Mouse (Mus musculus) MEL (cell line): ENCODE results near the gene Ipo13. TPM values are rescaled to one million over a fixed set of nuclear protein-coding genes. Genes with fewer than 3 reads are reported as not detected.

ENCODE experiments used
- DNase-seq: peaks from one replicate; pipeline ENCODE4 v3.0.0; 2011; ENCODE audit warnings: low read depth, low spot score
- H3K27ac ChIP-seq: 2 replicates; pipeline ENCODE4 v1.5.1; 2012; ENCODE audit warnings: low read depth, mild to moderate bottlenecking, control low read depth, low read length, moderate library complexity; ENCODE audit not compliant: control insufficient read depth
- H3K27me3 ChIP-seq, 2 experiments: fragments of 150-350 bp in 1 of 2; sonication (generic) in 1 of 2; 2 replicates each; pipeline ENCODE4 v1.6.1; 2012; ENCODE audit warnings: low read length in 2 of 2, mild to moderate bottlenecking in 2 of 2, improper control_type of control experiment in 1 of 2, moderate library complexity in 1 of 2; ENCODE audit not compliant: insufficient read depth in 2 of 2, control insufficient read depth in 1 of 2
- H3K36me3 ChIP-seq, 2 experiments: 2 replicates each; pipeline ENCODE4 v1.6.1; 2012 to 2014; ENCODE audit warnings: low read length in 2 of 2, improper control_type of control experiment in 1 of 2, inconsistent platforms in 1 of 2, mild to moderate bottlenecking in 1 of 2; ENCODE audit not compliant: insufficient read depth in 2 of 2, control insufficient read depth in 1 of 2
- H3K4me1 ChIP-seq, 2 experiments: fragments of 150-350 bp in 1 of 2; sonication (generic) in 1 of 2; 2 replicates each; pipeline ENCODE4 v1.6.1; 2012; ENCODE audit warnings: low read length in 2 of 2, improper control_type of control experiment in 1 of 2, mild to moderate bottlenecking in 1 of 2; ENCODE audit not compliant: insufficient read depth in 2 of 2, control insufficient read depth in 1 of 2
- H3K4me3 ChIP-seq, 2 experiments: fragments of 150-350 bp in 1 of 2; sonication (generic) in 1 of 2; 2 replicates each; pipeline ENCODE4 v1.5.1; 2012; ENCODE audit warnings: low read depth in 2 of 2, low read length in 2 of 2, mild to moderate bottlenecking in 2 of 2, moderate library complexity in 2 of 2, control low read depth in 1 of 2, improper control_type of control experiment in 1 of 2; ENCODE audit not compliant: control insufficient read depth in 1 of 2, insufficient read depth in 1 of 2
- H3K79me2 ChIP-seq: 2 replicates; pipeline ENCODE4 v1.6.1; 2012; ENCODE audit warnings: mild to moderate bottlenecking, low read length, moderate library complexity; ENCODE audit not compliant: control insufficient read depth, poor library complexity, insufficient read depth
- H3K9ac ChIP-seq: 2 replicates; pipeline ENCODE4 v1.6.1; 2012; ENCODE audit warnings: low read depth, mild to moderate bottlenecking, control low read depth, low read length, moderate library complexity; ENCODE audit not compliant: control insufficient read depth, poor library complexity, severe bottlenecking
- H3K9me3 ChIP-seq: fragments of 150-350 bp; sonication (generic); replicated peaks from 2 replicates; pipeline ENCODE4 v1.6.1; 2012; ENCODE audit warnings: mild to moderate bottlenecking, low read length, improper control_type of control experiment, moderate library complexity; ENCODE audit not compliant: insufficient read depth
- CHD1 ChIP-seq: IDR thresholded peaks from 2 replicates; pipeline ENCODE4 v1.6.1; 2012; ENCODE audit warnings: low read depth, mild to moderate bottlenecking, inconsistent platforms, low read length, improper control_type of control experiment
- CTCF ChIP-seq, 3 experiments: IDR thresholded peaks in 2 of 3; conservative IDR thresholded peaks in 1 of 3; 2 replicates each; pipeline ENCODE4 v1.5.1; 2011 to 2012; ENCODE audit warnings: low read length in 3 of 3, low read depth in 2 of 3, mild to moderate bottlenecking in 2 of 3, improper control_type of control experiment in 1 of 3, inconsistent platforms in 1 of 3, mixed read lengths in 1 of 3, moderate library complexity in 1 of 3; ENCODE audit not compliant: control insufficient read depth in 1 of 3, insufficient read depth in 1 of 3, poor library complexity in 1 of 3, severe bottlenecking in 1 of 3
- E2F4 ChIP-seq: IDR thresholded peaks from 2 replicates; pipeline ENCODE4 v1.6.1; 2011; ENCODE audit warnings: low read depth, low read length, improper control_type of control experiment, borderline replicate concordance
- EP300 ChIP-seq, 2 experiments: IDR thresholded peaks; 2 replicates each; pipeline ENCODE4 v1.6.1; 2011; ENCODE audit warnings: improper control_type of control experiment in 2 of 2, low read length in 2 of 2, low read depth in 1 of 2, mild to moderate bottlenecking in 1 of 2
- GABPA ChIP-seq: IDR thresholded peaks from 2 replicates; pipeline ENCODE4 v1.6.1; 2012; ENCODE audit warnings: low read depth, mild to moderate bottlenecking, inconsistent platforms, low read length, improper control_type of control experiment, moderate library complexity
- GATA1 ChIP-seq: IDR thresholded peaks from 2 replicates; pipeline ENCODE4 v1.6.1; 2011; ENCODE audit warnings: low read depth, low read length, improper control_type of control experiment
- HCFC1 ChIP-seq: IDR thresholded peaks from 2 replicates; pipeline ENCODE4 v1.6.1; 2012; ENCODE audit warnings: low read depth, mild to moderate bottlenecking, inconsistent platforms, low read length, improper control_type of control experiment, moderate library complexity
- KAT2A ChIP-seq: conservative IDR thresholded peaks from 2 replicates; pipeline ENCODE4 v1.6.1; 2012; ENCODE audit warnings: low read depth, low read length, improper control_type of control experiment, inconsistent platforms
- MAFK ChIP-seq: IDR thresholded peaks from 2 replicates; pipeline ENCODE4 v1.6.1; 2011; ENCODE audit warnings: low read depth, mild to moderate bottlenecking, low read length, improper control_type of control experiment, borderline replicate concordance
- MAX ChIP-seq: IDR thresholded peaks from 2 replicates; pipeline ENCODE4 v1.6.1; 2011; ENCODE audit warnings: low read length, improper control_type of control experiment
- MAZ ChIP-seq: IDR thresholded peaks from 2 replicates; pipeline ENCODE4 v1.6.1; 2012; ENCODE audit warnings: low read depth, mild to moderate bottlenecking, inconsistent platforms, low read length, improper control_type of control experiment
- MXI1 ChIP-seq: IDR thresholded peaks from 2 replicates; pipeline ENCODE4 v1.6.1; 2011; ENCODE audit warnings: mild to moderate bottlenecking, low read depth, low read length, improper control_type of control experiment
- MYB ChIP-seq: IDR thresholded peaks from 2 replicates; pipeline ENCODE4 v1.6.1; 2011; ENCODE audit warnings: mild to moderate bottlenecking, low read depth, low read length, improper control_type of control experiment
- NRF1 ChIP-seq: IDR thresholded peaks from 2 replicates; pipeline ENCODE4 v1.6.1; 2014; ENCODE audit warnings: low read depth, mild to moderate bottlenecking, inconsistent platforms, low read length, improper control_type of control experiment, moderate library complexity; ENCODE audit not compliant: poor library complexity, insufficient read depth, severe bottlenecking
- POLR2A ChIP-seq, 2 experiments: IDR thresholded peaks; 2 replicates each; pipeline ENCODE4 v1.6.1; 2011 to 2012; ENCODE audit warnings: low read length in 2 of 2, mild to moderate bottlenecking in 2 of 2, control low read depth in 1 of 2, improper control_type of control experiment in 1 of 2, low read depth in 1 of 2, moderate library complexity in 1 of 2; ENCODE audit not compliant: control insufficient read depth in 1 of 2, insufficient read depth in 1 of 2, poor library complexity in 1 of 2
- RAD21 ChIP-seq: IDR thresholded peaks from 2 replicates; pipeline ENCODE4 v1.6.1; 2011; ENCODE audit warnings: mild to moderate bottlenecking, low read depth, low read length, improper control_type of control experiment
- RCOR1 ChIP-seq: IDR thresholded peaks from 2 replicates; pipeline ENCODE4 v1.6.1; 2012; ENCODE audit warnings: low read depth, mild to moderate bottlenecking, inconsistent platforms, low read length, improper control_type of control experiment
- SIN3A ChIP-seq: IDR thresholded peaks from 2 replicates; pipeline ENCODE4 v1.6.1; 2012; ENCODE audit warnings: low read length, improper control_type of control experiment, inconsistent platforms
- SMC3 ChIP-seq: IDR thresholded peaks from 2 replicates; pipeline ENCODE4 v1.6.1; 2011; ENCODE audit warnings: low read depth, low read length, improper control_type of control experiment
- TAL1 ChIP-seq: IDR thresholded peaks from 2 replicates; pipeline ENCODE4 v1.6.1; 2012; ENCODE audit warnings: mild to moderate bottlenecking, inconsistent platforms, low read length, moderate library complexity, mixed read lengths
- TBP ChIP-seq: IDR thresholded peaks from 2 replicates; pipeline ENCODE4 v1.8.0; 2011; ENCODE audit warnings: low read depth, low read length, improper control_type of control experiment
- TCF12 ChIP-seq: IDR thresholded peaks from 2 replicates; pipeline ENCODE4 v1.6.1; 2014; ENCODE audit warnings: low read depth, mild to moderate bottlenecking, inconsistent platforms, low read length, improper control_type of control experiment, moderate library complexity
- UBTF ChIP-seq: IDR thresholded peaks from 2 replicates; pipeline ENCODE4 v1.6.1; 2012; ENCODE audit warnings: low read depth, mild to moderate bottlenecking, inconsistent platforms, low read length, improper control_type of control experiment, moderate library complexity, borderline replicate concordance; ENCODE audit not compliant: insufficient read depth
- USF2 ChIP-seq, 2 experiments: IDR thresholded peaks; 2 replicates each; pipeline ENCODE4 v1.6.1; 2011 to 2012; ENCODE audit warnings: improper control_type of control experiment in 2 of 2, low read length in 2 of 2, borderline replicate concordance in 1 of 2, inconsistent platforms in 1 of 2, low read depth in 1 of 2, mild to moderate bottlenecking in 1 of 2; ENCODE audit not compliant: insufficient read depth in 1 of 2
- ZKSCAN1 ChIP-seq: IDR thresholded peaks from 2 replicates; pipeline ENCODE4 v1.6.1; 2012; ENCODE audit warnings: low read depth, mild to moderate bottlenecking, inconsistent platforms, low read length, improper control_type of control experiment, moderate library complexity
- ZNF384 ChIP-seq: IDR thresholded peaks from 2 replicates; pipeline ENCODE4 v1.6.1; 2012; ENCODE audit warnings: low read depth, mild to moderate bottlenecking, inconsistent platforms, low read length, improper control_type of control experiment
- polyA plus RNA-seq, 2 experiments: library from polyadenylated mRNA; stranded (reverse) in 1 of 2; unstranded in 1 of 2; fragments of >175 nt in 1 of 2; fragments of >200 nt in 1 of 2; gene quantifications; 2 replicates each; pipeline versions ENCODE4 v1.2.1 to v1.2.4; 2012; ENCODE audit warnings: low replicate concordance in 2 of 2, low read depth in 1 of 2; ENCODE audit not compliant: insufficient read length in 2 of 2, insufficient read depth in 1 of 2, missing spikeins in 1 of 2
- total RNA-seq: library from RNA; depleted of rRNA; stranded (reverse); fragments of 300-350 nt; gene quantifications from 2 replicates; pipeline ENCODE4 v1.2.3, GENCODE M21; 2012

The Ipo13 gene
- total and polyA plus RNA-seq, 3 experiments: 39.5 to 88.0 TPM; not detected in 1

DNA sequence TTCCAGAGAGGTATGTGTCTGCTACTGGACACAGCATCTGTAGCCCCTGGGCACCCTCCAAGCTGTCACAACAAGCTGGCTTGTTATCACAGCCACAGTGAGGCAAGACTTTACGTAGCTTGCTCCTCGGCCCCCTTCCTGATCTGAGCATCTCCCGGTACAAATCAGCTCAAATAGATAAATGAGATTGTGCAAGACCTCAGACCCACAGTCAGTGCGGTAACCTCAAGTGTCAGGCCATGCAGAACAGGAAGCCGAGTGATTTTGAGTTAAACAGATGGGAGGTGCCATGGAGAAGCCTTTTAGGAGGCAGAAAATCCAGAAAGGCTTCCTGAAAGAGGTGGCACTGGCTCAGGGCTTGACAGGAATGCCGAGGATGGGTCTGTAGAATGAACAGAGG is 47.8 kb downstream of the Ipo13 start:
- no peak overlapping the region for H3K9ac ChIP-seq
- TF ChIP-seq EP300 (IDR thresholded peaks at IDR 0.05; ENCODE audit: low read depth in 1 of 2, low read length in 2 of 2) (no peak), GATA1 (no peak), ZNF384 (no peak), SIN3A (no peak), MAZ (no peak), USF2 (IDR thresholded peaks at IDR 0.05; ENCODE audit: borderline replicate concordance in 1 of 2, insufficient read depth in 1 of 2, low read depth in 1 of 2, low read length in 2 of 2) (no peak), POLR2A (IDR thresholded peaks at IDR 0.05; ENCODE audit: control insufficient read depth in 1 of 2, insufficient read depth in 1 of 2, low read depth in 1 of 2, low read length in 2 of 2, poor library complexity in 1 of 2) (no peak), MXI1 (no peak), MYB (no peak)
- H3K27me3 ChIP-seq: no peaks in the 10 kb centered on the region
- no peaks in the 10 kb centered on the region; a peak in 1 of 4 replicates for H3K36me3 ChIP-seq
- H3K9me3 ChIP-seq: no peaks in the 10 kb centered on the region
- no peaks in the 10 kb centered on the region for H3K79me2 ChIP-seq
- H3K4me1 ChIP-seq: no peaks in the 10 kb centered on the region
- H3K4me3 ChIP-seq: no peak overlapping the region
- H3K27ac ChIP-seq: no peak overlapping the region
- no peak for DNase-seq

DNA sequence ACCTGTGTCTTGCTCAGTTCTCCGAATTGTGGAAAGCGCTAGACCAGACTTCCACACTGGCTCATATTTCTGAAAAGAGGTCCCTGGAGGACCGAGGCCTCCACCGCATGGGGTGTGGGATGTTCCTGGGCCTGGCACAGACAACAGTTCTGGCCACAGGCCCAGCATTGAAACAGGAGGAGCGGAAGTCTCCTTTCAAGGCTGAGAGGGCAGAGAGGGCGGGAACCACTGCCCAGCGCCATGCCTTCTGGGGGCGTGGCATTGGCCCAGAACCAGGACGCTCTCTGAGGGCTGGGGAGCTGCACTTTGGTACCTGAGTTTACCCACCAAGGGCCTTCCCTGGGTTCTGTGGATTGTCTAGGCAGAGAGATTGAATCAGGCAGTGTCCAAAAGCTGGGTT is 48.7 kb downstream of the Ipo13 start:
- Histone ChIP-seq H3K79me2 (no peaks in the 10 kb centered on the region), H3K4me1 (no peaks in the 10 kb centered on the region), H3K4me3 (no peak overlapping the region), H3K36me3 (no peaks in the 10 kb centered on the region; a peak in 1 of 4 replicates), H3K9me3 (no peaks in the 10 kb centered on the region), H3K27me3 (no peaks in the 10 kb centered on the region), H3K9ac (no peak overlapping the region), H3K27ac (no peak overlapping the region)
- no peak for DNase-seq
- no peak for TF ChIP-seq SMC3
- TF ChIP-seq CHD1: no peak
- no peak for TF ChIP-seq MAX
- TF ChIP-seq TBP: no peak
- TF ChIP-seq TAL1: no peak
- TF ChIP-seq MXI1: no peak
- TF ChIP-seq GABPA: no peak
- no peak for TF ChIP-seq MAFK
- no peak for TF ChIP-seq KAT2A

DNA sequence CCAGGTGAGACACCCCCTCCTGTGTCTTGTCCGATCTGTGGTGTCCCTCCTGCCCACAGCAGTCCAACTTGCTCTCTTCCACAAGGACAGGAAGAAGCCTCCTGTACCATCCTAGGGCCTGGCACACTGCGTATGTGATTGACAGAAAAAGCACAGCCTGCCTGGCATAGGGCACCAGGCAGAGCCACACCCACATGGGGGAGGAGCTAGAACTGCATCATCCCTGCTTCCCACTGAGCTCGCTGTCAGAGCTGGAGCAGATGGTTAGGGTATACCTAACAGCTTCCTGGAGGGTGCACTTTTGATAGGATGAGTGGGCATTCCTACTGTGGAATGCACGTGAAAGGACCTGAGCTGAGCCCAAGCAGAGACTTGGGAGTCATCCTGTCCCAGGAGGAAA is 52.0 kb downstream of the Ipo13 start:
- Histone ChIP-seq H3K9ac (no peak overlapping the region), H3K79me2 (no peaks in the 10 kb centered on the region), H3K27me3 (no peaks in the 10 kb centered on the region), H3K4me3 (no peak overlapping the region), H3K27ac (no peak overlapping the region), H3K9me3 (no peaks in the 10 kb centered on the region), H3K36me3 (no peaks in the 10 kb centered on the region; a peak in 1 of 4 replicates), H3K4me1 (no peaks in the 10 kb centered on the region)
- TF ChIP-seq TBP: no peak
- TF ChIP-seq CHD1: no peak
- no peak for TF ChIP-seq HCFC1
- TF ChIP-seq ZNF384: no peak
- no peak for TF ChIP-seq RAD21
- TF ChIP-seq UBTF: no peak
- TF ChIP-seq CTCF (IDR thresholded peaks at IDR 0.05 in 2 of 3, conservative IDR thresholded peaks at IDR 0.05 in 1 of 3; ENCODE audit: control insufficient read depth in 1 of 3, insufficient read depth in 1 of 3, low read depth in 2 of 3, low read length in 3 of 3, poor library complexity in 1 of 3, severe bottlenecking in 1 of 3): no peak
- TF ChIP-seq MAFK: no peak
- TF ChIP-seq RCOR1: no peak
- no peak for TF ChIP-seq NRF1
- no peak for TF ChIP-seq TCF12
- no peak for TF ChIP-seq E2F4
- no peak for TF ChIP-seq MAZ
- no peak for TF ChIP-seq ZKSCAN1
- DNase-seq: no peak
